Mouse (Mus musculus): ENCODE measurements around the gene Prss50. TPM values are rescaled to one million over a fixed set of nuclear protein-coding genes. Genes with fewer than 3 reads are reported as not detected.

Gene Prss50
- polyA plus RNA-seq, 1 experiment from 2014 or later = 0.69 TPM

DNA sequence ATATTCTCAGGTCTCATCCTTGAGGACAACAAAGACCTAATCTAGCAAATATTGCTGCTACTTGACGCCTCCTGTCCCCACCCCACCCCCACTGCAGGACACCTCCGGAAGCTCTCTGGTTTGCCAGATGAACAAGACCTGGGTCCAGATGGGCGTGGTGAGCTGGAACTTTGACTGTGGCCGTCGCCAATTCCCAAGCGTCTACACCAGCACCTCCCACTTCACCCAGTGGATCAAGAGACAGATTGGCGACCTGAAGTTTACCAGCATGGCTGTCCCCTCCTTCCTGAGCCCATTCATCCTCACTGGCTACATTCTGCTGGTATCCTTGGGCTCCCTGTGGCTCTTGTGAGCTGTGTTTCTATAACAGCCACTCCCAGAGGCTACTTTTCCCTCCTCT, 1.9 kb upstream of the Prss50 start:
- ATAC-seq (replicated peaks; ENCODE audit: insufficient number of reproducible peaks, low FRiP score, low TSS enrichment, low read depth) (no peak), DNase-seq (ENCODE audit: low spot score) (no peak)
- H3K4me3 ChIP-seq (ENCODE audit: low read depth, low read length) = no peak overlapping the region
- no peak overlapping the region for H3K4me2 ChIP-seq (ENCODE audit: low read depth, low read length)
- no peak overlapping the region for H3K27ac ChIP-seq (replicated peaks; ENCODE audit: low read depth, low read length)
- H3K9ac ChIP-seq (replicated peaks; ENCODE audit: low read length) = no peak overlapping the region
- H3K36me3 ChIP-seq (replicated peaks; ENCODE audit: control insufficient read depth, insufficient read depth, low read depth, low read length) = no peaks in the 10 kb centered on the region
- no peaks in the 10 kb centered on the region for H3K9me3 ChIP-seq (replicated peaks; ENCODE audit: control insufficient read depth, low read length)
- no peaks in the 10 kb centered on the region for H3K4me1 ChIP-seq (ENCODE audit: control insufficient read depth, insufficient read depth, low read length)
- 75% methylated on average over 7 of the region's 7 CpGs for WGBS
- peaks cover 4% of the 10 kb centered on the region; the same call in 1 of the 2 replicates for H3K27me3 ChIP-seq (ENCODE audit: control insufficient read depth, insufficient read depth, low read length)

DNA sequence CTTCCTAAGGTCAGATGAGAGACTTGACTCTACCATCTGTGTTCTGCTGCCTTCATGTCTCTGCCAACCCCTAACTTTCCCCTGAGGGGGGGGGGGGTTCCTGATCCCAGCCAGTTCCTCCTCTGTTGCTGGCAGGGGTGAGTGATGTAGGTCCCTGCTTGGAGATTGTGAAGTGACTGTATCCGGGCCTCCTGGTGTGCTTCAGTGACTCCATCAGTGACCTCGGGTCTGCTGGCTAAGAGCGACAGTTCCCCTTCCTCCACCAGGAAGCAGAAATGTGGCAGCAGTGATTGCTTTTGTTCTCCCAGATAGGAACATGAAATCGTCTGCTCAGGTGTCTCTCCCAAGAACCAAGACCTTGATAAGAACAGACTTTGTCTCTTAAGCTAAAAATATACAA, 847 bp upstream of the Prss50 start:
- Histone ChIP-seq H3K27me3 (ENCODE audit: control insufficient read depth, insufficient read depth, low read length) (peaks cover 4% of the 10 kb centered on the region; the same call in 1 of the 2 replicates), H3K36me3 (replicated peaks; ENCODE audit: control insufficient read depth, insufficient read depth, low read depth, low read length) (no peaks in the 10 kb centered on the region), H3K4me3 (ENCODE audit: low read depth, low read length) (no peak overlapping the region), H3K27ac (replicated peaks; ENCODE audit: low read depth, low read length) (no peak overlapping the region), H3K9me3 (replicated peaks; ENCODE audit: control insufficient read depth, low read length) (no peaks in the 10 kb centered on the region), H3K9ac (replicated peaks; ENCODE audit: low read length) (no peak overlapping the region), H3K4me1 (ENCODE audit: control insufficient read depth, insufficient read depth, low read length) (no peaks in the 10 kb centered on the region), H3K4me2 (ENCODE audit: low read depth, low read length) (no peak overlapping the region)
- ATAC-seq (replicated peaks; ENCODE audit: insufficient number of reproducible peaks, low FRiP score, low TSS enrichment, low read depth) (no peak), DNase-seq (ENCODE audit: low spot score) (no peak)
- WGBS = 67% methylated on average over 4 of the region's 4 CpGs

- DNase-seq (ENCODE audit: low spot score) (no peak), ATAC-seq (replicated peaks; ENCODE audit: insufficient number of reproducible peaks, low FRiP score, low TSS enrichment, low read depth) (no peak)
- 34% methylated on average over 5 of the region's 5 CpGs for WGBS
- H3K4me3 ChIP-seq (ENCODE audit: low read depth, low read length) = no peak overlapping the region
- peaks cover 4% of the 10 kb centered on the region; the same call in 1 of the 2 replicates for H3K27me3 ChIP-seq (ENCODE audit: control insufficient read depth, insufficient read depth, low read length)
- H3K9me3 ChIP-seq (replicated peaks; ENCODE audit: control insufficient read depth, low read length) = no peaks in the 10 kb centered on the region
- no peak overlapping the region for H3K4me2 ChIP-seq (ENCODE audit: low read depth, low read length)
- no peaks in the 10 kb centered on the region for H3K4me1 ChIP-seq (ENCODE audit: control insufficient read depth, insufficient read depth, low read length)
- H3K36me3 ChIP-seq (replicated peaks; ENCODE audit: control insufficient read depth, insufficient read depth, low read depth, low read length) = no peaks in the 10 kb centered on the region
- no peak overlapping the region for H3K9ac ChIP-seq (replicated peaks; ENCODE audit: low read length)
- no peak overlapping the region for H3K27ac ChIP-seq (replicated peaks; ENCODE audit: low read depth, low read length)
Measured at GRCm38 (mm10) chr9:110858523-110858922, 756 bp downstream of the Prss50 start.

DNA sequence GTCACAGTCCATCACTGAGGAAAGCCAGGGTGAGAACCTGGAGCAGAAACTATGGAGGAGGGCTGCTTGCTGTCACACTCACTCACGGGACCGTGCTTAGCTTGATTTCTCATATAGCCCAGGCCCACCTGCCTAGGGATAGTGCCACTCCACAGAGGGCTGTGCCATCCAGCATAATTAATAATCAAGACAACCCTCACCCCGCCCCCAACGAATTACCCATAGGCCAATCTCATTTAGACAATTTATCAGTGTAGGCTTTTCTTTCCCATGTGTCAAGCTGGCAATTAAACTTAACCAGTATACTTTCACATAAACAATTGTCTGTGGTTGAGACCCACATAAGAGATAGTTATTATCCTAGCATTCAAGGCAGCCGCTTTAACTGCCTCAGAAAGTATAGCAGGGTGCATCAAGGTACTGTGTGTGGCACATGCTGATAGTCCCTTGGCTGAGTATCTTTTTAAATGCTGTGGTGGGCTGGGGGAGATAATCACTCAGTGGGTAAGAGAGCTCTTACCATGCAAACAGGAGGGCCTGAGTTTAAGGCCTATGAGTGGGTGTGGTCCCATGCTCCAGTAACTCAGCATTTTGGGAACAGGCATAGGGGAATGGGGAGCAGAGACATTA, 1.3 kb downstream of the Prss50 start:
- peaks cover 4% of the 10 kb centered on the region; the same call in 1 of the 2 replicates for H3K27me3 ChIP-seq (ENCODE audit: control insufficient read depth, insufficient read depth, low read length)
- H3K36me3 ChIP-seq (replicated peaks; ENCODE audit: control insufficient read depth, insufficient read depth, low read depth, low read length) = no peaks in the 10 kb centered on the region
- no peak for DNase-seq (ENCODE audit: low spot score)
- 89% methylated on average over 5 of the region's 5 CpGs for WGBS
- no peak overlapping the region for H3K4me3 ChIP-seq (ENCODE audit: low read depth, low read length)
- no peak overlapping the region for H3K4me2 ChIP-seq (ENCODE audit: low read depth, low read length)
- ATAC-seq (replicated peaks; ENCODE audit: insufficient number of reproducible peaks, low FRiP score, low TSS enrichment, low read depth) = no peak
- no peaks in the 10 kb centered on the region for H3K9me3 ChIP-seq (replicated peaks; ENCODE audit: control insufficient read depth, low read length)
- no peak overlapping the region for H3K27ac ChIP-seq (replicated peaks; ENCODE audit: low read depth, low read length)
- H3K9ac ChIP-seq (replicated peaks; ENCODE audit: low read length) = no peak overlapping the region
- H3K4me1 ChIP-seq (ENCODE audit: control insufficient read depth, insufficient read depth, low read length) = no peaks in the 10 kb centered on the region

DNA sequence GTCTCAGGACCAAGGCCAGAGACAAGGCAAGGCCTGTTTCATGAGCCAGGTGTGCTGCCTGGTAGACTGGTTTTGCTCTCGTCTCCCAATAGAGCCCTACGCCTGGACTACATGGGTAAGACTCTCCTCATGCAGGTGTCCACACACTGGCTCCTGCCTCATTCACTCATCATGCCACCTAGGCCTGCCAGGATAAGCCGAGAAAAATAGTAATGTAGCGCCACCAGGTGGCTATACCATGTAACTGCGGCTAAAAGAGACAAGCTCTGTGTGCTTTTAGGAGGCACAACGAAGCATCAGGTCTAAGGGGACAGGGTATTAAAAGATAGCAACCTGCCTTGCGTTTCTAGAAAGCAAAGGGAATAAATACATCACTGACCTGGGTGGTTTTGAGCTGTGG, 13.3 kb downstream of the Prss50 start:
- ATAC-seq (replicated peaks; ENCODE audit: insufficient number of reproducible peaks, low FRiP score, low TSS enrichment, low read depth) = no peak
- H3K27ac ChIP-seq (replicated peaks; ENCODE audit: low read depth, low read length) = no peak overlapping the region
- no peak overlapping the region for H3K4me3 ChIP-seq (ENCODE audit: low read depth, low read length)
- H3K36me3 ChIP-seq (replicated peaks; ENCODE audit: control insufficient read depth, insufficient read depth, low read depth, low read length) = no peaks in the 10 kb centered on the region
- no peaks in the 10 kb centered on the region for H3K9me3 ChIP-seq (replicated peaks; ENCODE audit: control insufficient read depth, low read length)
- no peak overlapping the region for H3K4me2 ChIP-seq (ENCODE audit: low read depth, low read length)
- 17% methylated on average over 7 of the region's 7 CpGs for WGBS
- DNase-seq (ENCODE audit: low spot score) = peak; percentile 73
- peaks cover 4% of the 10 kb centered on the region for H3K4me1 ChIP-seq (ENCODE audit: control insufficient read depth, insufficient read depth, low read length)
- H3K9ac ChIP-seq (replicated peaks; ENCODE audit: low read length) = no peak overlapping the region
- peaks cover 16% of the 10 kb centered on the region for H3K27me3 ChIP-seq (ENCODE audit: control insufficient read depth, insufficient read depth, low read length)

- DNase-seq (ENCODE audit: low spot score) = peak; percentile 17
- H3K27ac ChIP-seq (replicated peaks; ENCODE audit: low read depth, low read length) = no peak overlapping the region
- H3K27me3 ChIP-seq (ENCODE audit: control insufficient read depth, insufficient read depth, low read length) = peaks cover 16% of the 10 kb centered on the region
Measured at GRCm38 (mm10) chr9:110873681-110874659, 16.2 kb downstream of the Prss50 start.

GRCm38 (mm10) chr9:110874660-110875191, 17.0 kb downstream of the Prss50 start:
- Histone ChIP-seq H3K9ac (replicated peaks; ENCODE audit: low read length) (no peak overlapping the region), H3K4me3 (ENCODE audit: low read depth, low read length) (no peak overlapping the region), H3K9me3 (replicated peaks; ENCODE audit: control insufficient read depth, low read length) (no peaks in the 10 kb centered on the region), H3K27ac (replicated peaks; ENCODE audit: low read depth, low read length) (no peak overlapping the region), H3K4me2 (ENCODE audit: low read depth, low read length) (peak overlapping the region; percentile 16; the same call in 1 of the 2 replicates), H3K4me1 (ENCODE audit: control insufficient read depth, insufficient read depth, low read length) (peaks cover 4% of the 10 kb centered on the region), H3K27me3 (ENCODE audit: control insufficient read depth, insufficient read depth, low read length) (peaks cover 23% of the 10 kb centered on the region), H3K36me3 (replicated peaks; ENCODE audit: control insufficient read depth, insufficient read depth, low read depth, low read length) (no peaks in the 10 kb centered on the region)
- WGBS = 14% methylated on average over 3 of the region's 3 CpGs
- DNase-seq (ENCODE audit: low spot score) (no peak), ATAC-seq (replicated peaks; ENCODE audit: insufficient number of reproducible peaks, low FRiP score, low TSS enrichment, low read depth) (peak; percentile 35; the same call in 1 of the 2 replicates)

More at GRCm38 (mm10) chr9:110873681-110874659, 16.2 kb downstream of the Prss50 start:
- no peaks in the 10 kb centered on the region for H3K9me3 ChIP-seq (replicated peaks; ENCODE audit: control insufficient read depth, low read length)
- peak overlapping the region; percentile 13; the same call in 1 of the 2 replicates for H3K9ac ChIP-seq (replicated peaks; ENCODE audit: low read length)
- H3K4me3 ChIP-seq (ENCODE audit: low read depth, low read length) = peak overlapping the region; percentile 21; the same call in 1 of the 2 replicates
- 8% methylated on average over 40 of the region's 40 CpGs for WGBS
- peaks cover 4% of the 10 kb centered on the region for H3K4me1 ChIP-seq (ENCODE audit: control insufficient read depth, insufficient read depth, low read length)
- ATAC-seq (replicated peaks; ENCODE audit: insufficient number of reproducible peaks, low FRiP score, low TSS enrichment, low read depth) = no peak
- H3K4me2 ChIP-seq (ENCODE audit: low read depth, low read length) = peak overlapping the region; percentile 56
- H3K36me3 ChIP-seq (replicated peaks; ENCODE audit: control insufficient read depth, insufficient read depth, low read depth, low read length) = no peaks in the 10 kb centered on the region

Measured in embryonic facial prominence, embryonic 11.5 days (tissue).